Mouse (Mus musculus): ENCODE measurements around the gene Rere. TPM values are rescaled to one million over a fixed set of nuclear protein-coding genes. Genes with fewer than 3 reads are reported as not detected.
A peak's percentile ranks its signal among the peaks of the same experiment; 100 is the strongest.
"Not testable (repeated sequence)": the region's sequence is repeated elsewhere in the genome, so short reads cannot be mapped to it uniquely, and the experiment has no call there.

Rere gene
- polyA plus RNA-seq, 1 experiment from 2014 or later = 23.1 TPM

DNA sequence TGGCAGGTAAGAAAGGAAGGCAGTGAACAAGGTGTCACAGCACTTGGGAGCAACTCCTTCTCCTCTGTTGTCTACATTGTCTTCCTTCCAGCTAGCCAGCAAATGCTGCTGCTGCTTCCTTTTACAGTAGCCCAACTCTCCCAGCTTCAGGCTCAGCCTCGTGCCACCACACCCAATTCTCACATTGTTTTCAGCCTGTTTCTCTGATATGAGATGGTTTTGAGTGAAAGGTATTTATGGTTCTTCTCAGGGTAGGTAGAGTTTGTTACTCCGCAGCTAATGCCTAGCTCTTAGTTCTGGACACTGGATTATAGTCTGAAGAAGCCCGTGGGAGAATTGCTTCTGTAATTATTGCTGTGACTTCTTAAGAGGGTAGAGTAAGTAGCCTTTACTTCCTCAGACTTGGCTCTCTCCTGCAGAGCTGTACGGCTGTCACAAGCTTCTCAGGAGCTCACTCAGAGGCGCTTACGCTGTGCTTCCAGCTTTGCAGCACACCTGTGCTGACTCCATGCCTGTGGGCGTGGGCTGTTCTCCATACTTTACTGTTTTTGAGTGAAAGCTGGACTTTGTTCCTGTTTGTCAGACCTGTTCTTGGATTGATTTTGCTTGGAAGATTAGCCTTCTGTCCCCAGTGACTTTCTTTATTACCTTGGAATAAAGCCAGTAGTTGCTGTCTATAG, 212.0 kb downstream of the Rere start:
- ATAC-seq (ENCODE audit: insufficient read depth, low FRiP score) = peak; percentile 85
- Histone ChIP-seq H3K4me2 (ENCODE audit: low read depth, low read length) (peak overlapping the region; percentile 30; the same call in 1 of the 2 replicates), H3K36me3 (ENCODE audit: control insufficient read depth, insufficient read depth, low read length) (no peaks in the 10 kb centered on the region), H3K27me3 (ENCODE audit: control insufficient read depth, insufficient read depth, low read length) (no peaks in the 10 kb centered on the region), H3K4me1 (ENCODE audit: control insufficient read depth, insufficient read depth, low read length) (peaks cover 34% of the 10 kb centered on the region), H3K9me3 (replicated peaks; ENCODE audit: control insufficient read depth, low read length) (no peaks in the 10 kb centered on the region), H3K9ac (ENCODE audit: low read length) (peak overlapping the region; percentile 9; the same call in 1 of the 2 replicates), H3K4me3 (replicated peaks; ENCODE audit: low read length) (no peak overlapping the region), H3K27ac (ENCODE audit: low read length) (peak overlapping the region; percentile 89)
- 49% methylated on average over 7 of the region's 7 CpGs for WGBS

DNA sequence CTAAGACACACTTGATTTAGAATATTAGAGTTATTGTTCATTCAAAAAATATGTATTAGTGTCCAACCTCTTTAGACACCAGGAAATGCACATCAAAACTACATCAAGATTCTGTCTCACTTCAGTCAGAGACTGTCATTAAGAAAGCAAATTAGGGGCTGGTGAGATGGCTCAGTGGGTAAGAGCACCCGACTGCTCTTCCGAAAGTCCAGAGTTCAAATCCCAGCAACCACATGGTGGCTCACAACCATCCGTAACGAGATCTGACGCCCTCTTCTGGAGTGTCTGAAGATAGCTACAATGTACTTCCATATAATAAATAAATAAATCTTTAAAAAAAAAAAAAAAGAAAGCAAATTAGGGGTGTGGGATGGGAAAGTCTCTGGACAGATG, 212.5 kb downstream of the Rere start:
- not testable (repeated sequence) for H3K4me2 ChIP-seq (ENCODE audit: low read depth, low read length); H3K4me3 ChIP-seq (replicated peaks; ENCODE audit: low read length); H3K36me3 ChIP-seq (ENCODE audit: control insufficient read depth, insufficient read depth, low read length); H3K9me3 ChIP-seq (replicated peaks; ENCODE audit: control insufficient read depth, low read length); H3K27me3 ChIP-seq (ENCODE audit: control insufficient read depth, insufficient read depth, low read length); H3K9ac ChIP-seq (ENCODE audit: low read length); ATAC-seq (ENCODE audit: insufficient read depth, low FRiP score)
- Histone ChIP-seq H3K4me1 (ENCODE audit: control insufficient read depth, insufficient read depth, low read length) (peaks cover 29% of the 10 kb centered on the region), H3K27ac (ENCODE audit: low read length) (peak overlapping the region; percentile 57)
- WGBS = 74% methylated on average over 4 of the region's 5 CpGs

DNA sequence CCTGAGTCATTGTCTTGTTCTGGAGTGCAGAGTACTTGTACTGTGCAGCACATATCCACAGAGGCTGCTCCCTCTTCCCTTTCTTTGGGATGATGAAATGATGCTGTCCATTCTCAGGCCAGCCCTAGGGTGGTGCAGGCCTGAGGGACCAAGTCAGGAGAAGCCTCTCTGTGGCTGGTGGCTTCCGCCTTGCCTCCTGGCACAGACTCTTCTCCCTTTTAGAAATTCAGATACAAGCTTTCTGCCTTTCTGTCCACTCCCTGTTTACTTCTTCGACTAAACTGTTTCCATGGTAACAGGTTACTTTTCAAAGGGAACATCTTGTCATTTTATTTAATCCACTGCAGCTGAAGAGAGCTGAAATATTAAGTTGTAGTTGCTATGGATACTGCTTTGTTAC, 214.1 kb downstream of the Rere start:
- ATAC-seq (ENCODE audit: insufficient read depth, low FRiP score) = no peak
- H3K4me1 ChIP-seq (ENCODE audit: control insufficient read depth, insufficient read depth, low read length) = peaks cover 14% of the 10 kb centered on the region
- 65% methylated on average over 2 of the region's 2 CpGs for WGBS

DNA sequence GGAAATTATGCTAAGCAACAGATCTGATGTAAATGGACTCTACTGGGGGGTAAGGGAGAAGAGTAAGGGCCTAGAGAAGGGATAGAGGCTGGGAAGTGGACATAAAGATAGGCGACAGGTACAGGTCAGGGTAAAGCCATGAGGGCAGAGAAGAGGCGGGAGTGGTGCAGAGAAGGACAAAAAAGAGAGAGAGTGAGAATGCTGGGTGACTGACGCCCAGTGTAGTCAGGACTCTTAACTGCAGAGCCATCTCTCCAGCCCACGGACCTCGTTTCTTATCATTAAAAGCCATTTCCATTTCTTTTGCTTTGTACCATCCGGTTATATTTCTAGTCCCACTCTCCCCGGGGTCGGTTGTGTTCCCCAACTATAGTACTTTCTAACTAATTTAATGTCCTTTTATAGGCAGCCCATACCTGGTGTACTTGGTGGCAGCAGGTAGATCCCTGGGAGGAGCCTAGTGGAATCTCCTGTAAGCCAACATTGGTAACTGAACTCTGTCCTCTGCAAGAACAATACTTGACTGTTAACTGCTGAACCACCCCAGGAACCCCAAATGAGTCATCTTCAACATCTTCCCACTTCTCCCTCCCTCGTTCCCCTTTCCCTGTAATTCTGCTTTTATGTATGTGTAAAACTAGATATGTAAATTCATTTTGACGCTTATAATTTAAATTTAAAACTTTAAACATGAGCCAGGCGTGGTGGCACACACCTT, 223.0 kb downstream of the Rere start:
- Histone ChIP-seq H3K27ac (ENCODE audit: low read length) (no peak overlapping the region), H3K36me3 (ENCODE audit: control insufficient read depth, insufficient read depth, low read length) (peaks cover 11% of the 10 kb centered on the region; the same call in 1 of the 2 replicates), H3K9me3 (replicated peaks; ENCODE audit: control insufficient read depth, low read length) (no peaks in the 10 kb centered on the region), H3K4me2 (ENCODE audit: low read depth, low read length) (no peak overlapping the region), H3K4me1 (ENCODE audit: control insufficient read depth, insufficient read depth, low read length) (no peaks in the 10 kb centered on the region), H3K4me3 (replicated peaks; ENCODE audit: low read length) (no peak overlapping the region), H3K27me3 (ENCODE audit: control insufficient read depth, insufficient read depth, low read length) (no peaks in the 10 kb centered on the region), H3K9ac (ENCODE audit: low read length) (no peak overlapping the region)
- ATAC-seq (ENCODE audit: insufficient read depth, low FRiP score) = no peak
- WGBS = 88% methylated on average over 11 of the region's 11 CpGs

More for the DNA sequence above, 214.1 kb downstream of the Rere start:
- Histone ChIP-seq H3K36me3 (ENCODE audit: control insufficient read depth, insufficient read depth, low read length) (no peaks in the 10 kb centered on the region), H3K4me3 (replicated peaks; ENCODE audit: low read length) (no peak overlapping the region), H3K27ac (ENCODE audit: low read length) (no peak overlapping the region), H3K9me3 (replicated peaks; ENCODE audit: control insufficient read depth, low read length) (no peaks in the 10 kb centered on the region), H3K9ac (ENCODE audit: low read length) (no peak overlapping the region), H3K27me3 (ENCODE audit: control insufficient read depth, insufficient read depth, low read length) (no peaks in the 10 kb centered on the region), H3K4me2 (ENCODE audit: low read depth, low read length) (no peak overlapping the region)

DNA sequence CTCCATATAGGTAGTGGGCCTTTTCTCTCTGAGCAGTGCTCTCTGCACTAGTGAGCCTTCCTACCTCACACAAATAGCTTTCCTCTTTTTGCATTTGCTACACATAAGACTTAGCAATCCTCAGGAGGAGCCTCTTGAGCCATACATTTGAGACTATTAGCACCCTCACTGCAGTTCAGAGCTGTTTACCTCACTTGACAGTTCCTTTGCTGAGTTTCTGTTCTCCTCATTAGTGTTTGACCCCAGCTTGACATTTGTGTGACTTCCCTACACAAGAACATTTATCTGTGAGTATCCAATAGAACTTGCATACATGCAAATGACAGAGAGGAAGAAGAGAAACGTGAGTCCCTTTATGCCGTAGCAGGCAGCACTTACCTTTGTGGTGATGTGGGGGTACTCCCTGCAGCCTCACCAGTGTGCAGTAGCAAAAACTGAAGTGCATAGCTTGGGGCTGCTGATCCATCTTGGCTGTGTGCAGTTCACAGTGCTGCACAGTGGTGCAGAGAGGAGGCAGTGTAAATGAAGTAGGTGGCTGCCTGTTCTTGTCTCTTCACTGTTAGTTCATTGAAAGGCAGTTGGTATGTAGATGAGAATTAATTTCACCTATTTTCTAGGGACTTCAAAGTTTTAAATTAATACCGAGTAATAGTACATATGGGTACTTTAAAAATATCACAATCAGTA, 227.7 kb downstream of the Rere start:
- 75% methylated on average over 3 of the region's 3 CpGs for WGBS
- Histone ChIP-seq H3K9me3 (replicated peaks; ENCODE audit: control insufficient read depth, low read length) (no peaks in the 10 kb centered on the region), H3K4me1 (ENCODE audit: control insufficient read depth, insufficient read depth, low read length) (no peaks in the 10 kb centered on the region), H3K9ac (ENCODE audit: low read length) (no peak overlapping the region), H3K27me3 (ENCODE audit: control insufficient read depth, insufficient read depth, low read length) (no peaks in the 10 kb centered on the region), H3K36me3 (ENCODE audit: control insufficient read depth, insufficient read depth, low read length) (peaks cover 18% of the 10 kb centered on the region; the same call in 1 of the 2 replicates), H3K4me2 (ENCODE audit: low read depth, low read length) (no peak overlapping the region), H3K4me3 (replicated peaks; ENCODE audit: low read length) (no peak overlapping the region), H3K27ac (ENCODE audit: low read length) (no peak overlapping the region)
- ATAC-seq (ENCODE audit: insufficient read depth, low FRiP score) = no peak

DNA sequence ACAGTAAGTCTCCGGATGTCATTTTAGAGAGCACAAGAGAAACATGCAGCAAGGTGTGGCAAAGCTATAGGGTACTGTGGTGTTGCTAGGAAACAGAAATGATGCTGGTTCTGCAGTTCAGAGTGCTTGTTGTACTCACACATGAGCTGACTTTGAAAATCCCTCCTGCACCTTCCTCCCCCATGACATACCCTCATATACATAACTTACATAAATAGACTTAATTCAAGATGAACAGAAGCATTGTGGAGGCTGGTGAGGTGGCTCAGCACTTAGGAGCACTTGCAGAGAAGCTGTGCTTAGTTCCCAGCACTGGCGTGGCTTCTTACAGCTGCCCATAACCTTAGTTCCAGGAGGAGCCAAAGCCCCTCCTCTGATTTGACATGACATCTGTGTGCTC, 228.6 kb downstream of the Rere start:
- Histone ChIP-seq H3K9me3 (replicated peaks; ENCODE audit: control insufficient read depth, low read length) (no peaks in the 10 kb centered on the region), H3K36me3 (ENCODE audit: control insufficient read depth, insufficient read depth, low read length) (peaks cover 15% of the 10 kb centered on the region; the same call in 1 of the 2 replicates), H3K4me2 (ENCODE audit: low read depth, low read length) (no peak overlapping the region), H3K27ac (ENCODE audit: low read length) (no peak overlapping the region), H3K4me3 (replicated peaks; ENCODE audit: low read length) (no peak overlapping the region), H3K4me1 (ENCODE audit: control insufficient read depth, insufficient read depth, low read length) (no peaks in the 10 kb centered on the region), H3K9ac (ENCODE audit: low read length) (no peak overlapping the region), H3K27me3 (ENCODE audit: control insufficient read depth, insufficient read depth, low read length) (no peaks in the 10 kb centered on the region)
- 88% methylated on average over 2 of the region's 2 CpGs for WGBS
- ATAC-seq (ENCODE audit: insufficient read depth, low FRiP score) = no peak

DNA sequence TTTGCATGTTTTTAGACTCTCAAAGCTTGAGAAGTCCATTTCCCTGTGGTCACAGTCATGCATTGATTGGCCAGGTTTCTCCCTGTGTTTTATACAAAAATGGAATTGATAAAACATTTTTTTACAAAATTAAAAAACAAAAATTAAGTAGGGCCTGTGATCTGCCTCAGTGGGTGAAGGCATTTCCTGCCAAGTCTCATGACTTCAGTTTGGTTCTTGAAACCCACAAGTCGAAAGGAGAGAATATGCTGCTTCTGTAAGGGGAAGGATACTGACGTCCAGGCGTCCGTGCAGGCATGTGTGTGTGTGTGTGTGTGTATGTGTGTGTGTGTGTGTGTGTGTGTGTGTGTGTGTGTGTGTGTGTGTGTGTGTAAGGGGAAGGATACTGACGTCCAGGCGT, 231.9 kb downstream of the Rere start:
- H3K27me3 ChIP-seq (ENCODE audit: control insufficient read depth, insufficient read depth, low read length); H3K9ac ChIP-seq (ENCODE audit: low read length); H3K4me3 ChIP-seq (replicated peaks; ENCODE audit: low read length); H3K27ac ChIP-seq (ENCODE audit: low read length); ATAC-seq (ENCODE audit: insufficient read depth, low FRiP score); H3K4me2 ChIP-seq (ENCODE audit: low read depth, low read length); H3K9me3 ChIP-seq (replicated peaks; ENCODE audit: control insufficient read depth, low read length): not testable (repeated sequence)
- Histone ChIP-seq H3K4me1 (ENCODE audit: control insufficient read depth, insufficient read depth, low read length) (peaks cover 11% of the 10 kb centered on the region; the same call in 1 of the 2 replicates), H3K36me3 (ENCODE audit: control insufficient read depth, insufficient read depth, low read length) (peaks cover 15% of the 10 kb centered on the region; the same call in 1 of the 2 replicates)
- WGBS = 93% methylated on average over 4 of the region's 6 CpGs

DNA sequence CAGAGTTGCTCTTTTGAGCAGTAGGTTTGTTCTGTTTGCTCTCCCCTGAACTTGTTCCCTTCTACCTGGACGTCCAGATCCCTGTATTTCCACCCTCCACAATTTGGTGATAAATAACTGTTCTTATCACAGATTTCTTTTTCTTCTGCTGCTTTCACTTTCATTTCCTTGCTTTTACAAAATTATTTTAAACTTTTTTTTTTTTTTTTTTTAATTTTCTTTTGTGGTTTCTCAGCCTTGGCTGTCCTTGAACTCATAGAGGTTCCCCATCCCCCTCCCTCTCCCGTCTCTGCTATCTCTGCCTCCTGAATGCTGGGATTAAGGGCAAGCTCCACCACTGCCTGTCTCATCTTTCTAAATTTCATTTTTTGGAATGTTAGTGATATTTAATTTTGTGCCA, 234.8 kb downstream of the Rere start:
- ATAC-seq (ENCODE audit: insufficient read depth, low FRiP score) = no peak
- Histone ChIP-seq H3K27ac (ENCODE audit: low read length) (no peak overlapping the region), H3K4me3 (replicated peaks; ENCODE audit: low read length) (no peak overlapping the region), H3K27me3 (ENCODE audit: control insufficient read depth, insufficient read depth, low read length) (no peaks in the 10 kb centered on the region), H3K9me3 (replicated peaks; ENCODE audit: control insufficient read depth, low read length) (no peaks in the 10 kb centered on the region), H3K36me3 (ENCODE audit: control insufficient read depth, insufficient read depth, low read length) (0 out of 2 replicates have a peak, but pooled peaks cover 4% of the 10 kb centered on the region), H3K4me1 (ENCODE audit: control insufficient read depth, insufficient read depth, low read length) (peaks cover 17% of the 10 kb centered on the region; the same call in 1 of the 2 replicates), H3K4me2 (ENCODE audit: low read depth, low read length) (no peak overlapping the region), H3K9ac (ENCODE audit: low read length) (no peak overlapping the region)
- WGBS = 38% methylated on average over 2 of the region's 2 CpGs

DNA sequence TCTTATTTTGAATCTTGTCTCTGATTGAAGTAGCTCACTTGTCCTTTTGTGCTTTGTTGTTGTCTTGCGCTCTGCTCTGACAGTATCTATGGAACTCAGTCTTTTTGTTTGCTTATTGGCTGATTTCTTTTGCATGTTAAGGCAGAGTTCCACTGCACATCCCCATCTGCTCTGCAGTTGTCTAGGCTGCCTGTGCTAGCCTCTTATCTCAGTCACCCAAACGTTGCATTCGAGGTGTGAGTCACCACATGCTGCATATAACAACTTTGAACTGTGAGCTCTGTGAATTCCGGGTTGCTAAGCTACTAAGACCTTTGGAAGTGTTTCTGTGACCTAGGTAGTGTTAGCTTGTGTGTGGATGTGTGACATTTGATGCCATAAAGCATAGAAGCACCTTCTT, 235.9 kb downstream of the Rere start:
- Histone ChIP-seq H3K36me3 (ENCODE audit: control insufficient read depth, insufficient read depth, low read length) (no peaks in the 10 kb centered on the region), H3K4me3 (replicated peaks; ENCODE audit: low read length) (no peak overlapping the region), H3K9ac (ENCODE audit: low read length) (no peak overlapping the region), H3K27ac (ENCODE audit: low read length) (0 out of 2 replicates have a peak overlapping the region, but pooled peaks have one; percentile 12), H3K4me2 (ENCODE audit: low read depth, low read length) (no peak overlapping the region), H3K9me3 (replicated peaks; ENCODE audit: control insufficient read depth, low read length) (no peaks in the 10 kb centered on the region), H3K27me3 (ENCODE audit: control insufficient read depth, insufficient read depth, low read length) (no peaks in the 10 kb centered on the region), H3K4me1 (ENCODE audit: control insufficient read depth, insufficient read depth, low read length) (peaks cover 17% of the 10 kb centered on the region; the same call in 1 of the 2 replicates)
- peak; percentile 68; the same call in 1 of the 2 replicates for ATAC-seq (ENCODE audit: insufficient read depth, low FRiP score)
- 17% methylated on average over 4 of the region's 4 CpGs for WGBS

All from stomach, embryonic 16.5 days (tissue).